Comparison of ENCODE assay signal across 27 mouse cellular contexts in the genomic region with DNA sequence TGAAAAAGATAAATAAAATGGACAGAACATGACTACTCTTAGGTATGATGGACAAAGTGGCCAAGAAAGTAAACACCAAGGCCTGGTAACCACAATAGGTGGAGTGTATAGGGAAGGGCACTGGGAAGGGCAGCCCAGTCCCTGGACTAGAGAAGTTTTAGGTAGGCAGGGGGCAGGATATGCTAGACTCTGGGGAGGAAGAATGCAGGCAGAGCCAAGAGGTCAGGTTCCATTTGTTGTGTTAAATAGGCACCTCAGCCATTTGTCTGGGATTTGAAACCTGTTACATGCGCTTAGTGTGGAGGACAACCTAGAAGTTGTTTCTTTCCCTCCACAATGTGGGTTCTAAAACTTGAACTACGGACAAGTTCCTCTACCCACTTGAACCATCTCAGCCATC. TPM values are rescaled to one million over a fixed set of nuclear protein-coding genes. Genes with fewer than 3 reads are reported as not detected.
"Had no signal": no experiment of that assay in that cellular context is flagged by ENCODE, and none has a peak within 500 bp of the region (broad histone marks: within the 10 kb centered on the region; RNA-seq: fewer than 3 reads in every experiment).

No protein-coding gene starts in this region.

- ATAC-seq: midbrain, embryonic 16.5 days had no signal

- H3K4me3 ChIP-seq: midbrain, embryonic 10.5 days; midbrain, embryonic 12.5 days; myocyte; neural tube, embryonic 13.5 days; neural tube, embryonic 15.5 days had no signal

- H3K36me3 ChIP-seq: midbrain, embryonic 10.5 days; midbrain, embryonic 12.5 days; neural tube, embryonic 13.5 days; neural tube, embryonic 15.5 days had no signal

- H3K9ac ChIP-seq: lung, embryonic 14.5 days; midbrain, embryonic 12.5 days; neural tube, embryonic 13.5 days; neural tube, embryonic 15.5 days had no signal

- H3K4me1 ChIP-seq: midbrain, embryonic 10.5 days; midbrain, embryonic 12.5 days; neural tube, embryonic 13.5 days; neural tube, embryonic 15.5 days had no signal

- DNase-seq: lung, adult 18-20 months; lung, embryonic 14.5 days; lung, postnatal 10 days; lung, postnatal 4 days; midbrain, embryonic 14.5 days; retina, postnatal 1 day; right cerebral cortex, adult 18-20 months; right cerebral cortex, postnatal 25 days; right cerebral cortex, postnatal 4 days; spleen, adult 18-20 months; thymus, adult 18-20 months; thymus, postnatal 25 days; thymus, postnatal 4 days had no signal

- H3K4me2 ChIP-seq: lung, embryonic 14.5 days; midbrain, embryonic 12.5 days; neural tube, embryonic 13.5 days; neural tube, embryonic 15.5 days had no signal

- H3K9me3 ChIP-seq: midbrain, embryonic 10.5 days; midbrain, embryonic 12.5 days; neural tube, embryonic 13.5 days; neural tube, embryonic 15.5 days had no signal

- H3K27me3 ChIP-seq: midbrain, embryonic 12.5 days; neural tube, embryonic 13.5 days; neural tube, embryonic 15.5 days had no signal

- H3K27ac ChIP-seq: midbrain, embryonic 10.5 days; midbrain, embryonic 12.5 days; neural tube, embryonic 13.5 days; neural tube, embryonic 15.5 days had no signal

RNA-seq across cellular contexts. Expression of gene Dppa5a, which starts 1.4 kb away (rescaled TPM):
- total RNA-seq: megakaryocyte, adult 5-6 weeks; megakaryocyte-erythroid progenitor cell, adult 5-6 weeks had no signal
- polyA plus RNA-seq: lung, embryonic 14.5 days; midbrain, embryonic 10.5 days; midbrain, embryonic 12.5 days; myocyte; small intestine, adult 2 months; stomach, embryonic 14.5 days had no signal

RNA-seq across cellular contexts. Expression of gene Ooep, which starts 9.2 kb away (rescaled TPM):
- total RNA-seq: megakaryocyte, adult 5-6 weeks; megakaryocyte-erythroid progenitor cell, adult 5-6 weeks had no signal
- polyA plus RNA-seq: small intestine, adult 2 months had no signal

RNA-seq across cellular contexts. Expression of gene Gsta2, which starts 13.8 kb away (rescaled TPM):
- total RNA-seq: megakaryocyte, adult 5-6 weeks; megakaryocyte-erythroid progenitor cell, adult 5-6 weeks had no signal
- polyA plus RNA-seq: midbrain, embryonic 10.5 days; midbrain, embryonic 12.5 days; midbrain, embryonic 14.5 days; midbrain, embryonic 16.5 days; neural tube, embryonic 11.5 days; neural tube, embryonic 13.5 days; neural tube, embryonic 15.5 days; small intestine, adult 2 months had no signal

RNA-seq across cellular contexts. Expression of gene Ddx43, which starts 26.2 kb away (rescaled TPM):
- total RNA-seq: megakaryocyte, adult 5-6 weeks; megakaryocyte-erythroid progenitor cell, adult 5-6 weeks had no signal
- polyA plus RNA-seq: myocyte; small intestine, adult 2 months had no signal

RNA-seq across cellular contexts. Expression of gene Omt2b, which starts 42.0 kb away (rescaled TPM):
- total RNA-seq: megakaryocyte, adult 5-6 weeks; megakaryocyte-erythroid progenitor cell, adult 5-6 weeks had no signal
- polyA plus RNA-seq: lung, embryonic 14.5 days; lung, embryonic 16.5 days; midbrain, embryonic 10.5 days; midbrain, embryonic 12.5 days; midbrain, embryonic 14.5 days; midbrain, embryonic 16.5 days; myocyte; neural tube, embryonic 11.5 days; neural tube, embryonic 13.5 days; neural tube, embryonic 15.5 days; small intestine, adult 2 months; stomach, embryonic 14.5 days; stomach, embryonic 16.5 days; urinary bladder, adult 2 months had no signal
